Mouse (Mus musculus): Measurements from ENCODE around the gene Mamdc4. TPM values are rescaled to one million over a fixed set of nuclear protein-coding genes. Genes with fewer than 3 reads are reported as not detected.

Mamdc4 gene
- polyA plus RNA-seq, 1 experiment, result 9.7 TPM

GRCm38 (mm10) chr2:25534866-25535182 lies 39.8 kb downstream of the Mamdc4 start:
- no peaks in the 10 kb centered on the region; the same call in 1 of the 2 replicates for H3K4me1 ChIP-seq (ENCODE audit: control insufficient read depth, insufficient read depth, low read length)
- no peak for TF ChIP-seq POLR2A (IDR thresholded peaks at IDR 0.05; ENCODE audit: borderline replicate concordance, control insufficient read depth, low read depth, low read length)
- TF ChIP-seq CTCF (IDR thresholded peaks at IDR 0.05; ENCODE audit: control insufficient read depth, insufficient read depth, low read length), result no peak
- WGBS, result 91% methylated on average over 2 of the region's 2 CpGs
- peak overlapping the region; percentile 26; the same call in 1 of the 2 replicates for H3K27ac ChIP-seq (ENCODE audit: control insufficient read depth, insufficient read depth, low read depth, low read length, poor library complexity)
- H3K4me3 ChIP-seq (replicated peaks; ENCODE audit: control insufficient read depth, low read depth, low read length), result no peak overlapping the region

DNA sequence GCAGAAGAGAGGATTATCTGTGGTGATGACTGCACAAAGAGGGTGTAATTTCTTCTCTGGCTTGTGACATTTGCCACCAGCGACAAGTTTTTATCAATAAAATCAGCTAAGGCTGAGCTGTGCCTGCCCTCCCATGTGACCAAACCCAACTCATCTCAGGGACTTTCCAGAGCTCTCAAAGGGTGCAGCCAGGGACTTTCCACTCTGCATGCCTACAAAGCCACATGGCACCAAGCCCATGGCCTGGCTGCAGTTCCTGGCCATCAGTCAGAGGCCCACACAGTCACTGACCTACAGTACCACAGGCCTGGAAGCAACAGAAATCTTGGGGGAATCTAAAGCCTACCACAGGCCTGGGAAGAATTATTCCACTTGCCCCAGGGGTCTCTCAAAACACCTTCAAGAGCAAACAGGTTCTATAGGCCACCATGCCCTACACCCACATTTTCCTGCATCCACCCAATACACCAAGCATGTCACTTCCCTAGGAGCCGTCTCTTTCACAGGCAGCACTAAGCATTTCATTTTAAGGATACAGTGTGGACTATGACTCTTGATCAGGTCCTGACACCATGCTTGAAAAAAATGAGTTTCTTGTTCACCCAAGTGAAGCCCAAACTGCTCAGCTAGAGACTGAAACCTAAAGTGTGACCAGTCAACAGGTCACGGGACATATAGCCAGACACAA lies 40.3 kb downstream of the Mamdc4 start:
- Histone ChIP-seq H3K4me1 (ENCODE audit: control insufficient read depth, insufficient read depth, low read length) (no peaks in the 10 kb centered on the region; the same call in 1 of the 2 replicates), H3K4me3 (replicated peaks; ENCODE audit: control insufficient read depth, low read depth, low read length) (no peak overlapping the region), H3K27ac (ENCODE audit: control insufficient read depth, insufficient read depth, low read depth, low read length, poor library complexity) (peak overlapping the region; percentile 26; the same call in 1 of the 2 replicates)
- TF ChIP-seq POLR2A (IDR thresholded peaks at IDR 0.05; ENCODE audit: borderline replicate concordance, control insufficient read depth, low read depth, low read length) (no peak), CTCF (IDR thresholded peaks at IDR 0.05; ENCODE audit: control insufficient read depth, insufficient read depth, low read length) (no peak)
- 56% methylated on average over 3 of the region's 3 CpGs for WGBS

- no peak for TF ChIP-seq CTCF (IDR thresholded peaks at IDR 0.05; ENCODE audit: control insufficient read depth, insufficient read depth, low read length)
- no peak for TF ChIP-seq POLR2A (IDR thresholded peaks at IDR 0.05; ENCODE audit: borderline replicate concordance, control insufficient read depth, low read depth, low read length)
- Histone ChIP-seq H3K4me1 (ENCODE audit: control insufficient read depth, insufficient read depth, low read length) (no peaks in the 10 kb centered on the region; the same call in 1 of the 2 replicates), H3K27ac (ENCODE audit: control insufficient read depth, insufficient read depth, low read depth, low read length, poor library complexity) (peak overlapping the region; percentile 63), H3K4me3 (replicated peaks; ENCODE audit: control insufficient read depth, low read depth, low read length) (no peak overlapping the region)
- 91% methylated on average over 2 of the region's 2 CpGs for WGBS
Observed at GRCm38 (mm10) chr2:25533707-25534106, 40.9 kb downstream of the Mamdc4 start.

- H3K4me3 ChIP-seq (replicated peaks; ENCODE audit: control insufficient read depth, low read depth, low read length), result no peak overlapping the region
- no peaks in the 10 kb centered on the region; the same call in 1 of the 2 replicates for H3K4me1 ChIP-seq (ENCODE audit: control insufficient read depth, insufficient read depth, low read length)
- TF ChIP-seq CTCF (IDR thresholded peaks at IDR 0.05; ENCODE audit: control insufficient read depth, insufficient read depth, low read length) (no peak), POLR2A (IDR thresholded peaks at IDR 0.05; ENCODE audit: borderline replicate concordance, control insufficient read depth, low read depth, low read length) (no peak)
- no peak overlapping the region for H3K27ac ChIP-seq (ENCODE audit: control insufficient read depth, insufficient read depth, low read depth, low read length, poor library complexity)
- WGBS, result 80% methylated on average over 9 of the region's 9 CpGs
Observed at GRCm38 (mm10) chr2:25526510-25527302, 47.9 kb downstream of the Mamdc4 start.

Other genes starting within 250 kb of the Mamdc4 start
- gene Man1b1, start 242.5 kb downstream of the Mamdc4 start, polyA plus RNA-seq (2011; ENCODE audit: insufficient read depth, insufficient read length, low replicate concordance, missing spikeins), result 25.9 and 33.0 TPM in 2 replicates
- gene Dpp7, start 218.5 kb downstream of the Mamdc4 start, polyA plus RNA-seq (2011; ENCODE audit: insufficient read depth, insufficient read length, low replicate concordance, missing spikeins), result 22.8 and 29.5 TPM in 2 replicates
- gene Uap1l1, start 209.2 kb downstream of the Mamdc4 start, polyA plus RNA-seq (2011; ENCODE audit: insufficient read depth, insufficient read length, low replicate concordance, missing spikeins), result 20.1 and 62.6 TPM in 2 replicates
- gene Sapcd2, start 202.5 kb downstream of the Mamdc4 start, polyA plus RNA-seq (2011; ENCODE audit: insufficient read depth, insufficient read length, low replicate concordance, missing spikeins), result 13.7 and 27.3 TPM in 2 replicates
- gene Entpd2, start 179.0 kb downstream of the Mamdc4 start, polyA plus RNA-seq (2011; ENCODE audit: insufficient read depth, insufficient read length, low replicate concordance, missing spikeins), result 0.54 TPM in 1 of 2 replicates, not detected in the other
- gene Npdc1, start 175.5 kb downstream of the Mamdc4 start, polyA plus RNA-seq (2011; ENCODE audit: insufficient read depth, insufficient read length, low replicate concordance, missing spikeins), result 3.4 and 22.4 TPM in 2 replicates
- gene Fut7, start 151.6 kb downstream of the Mamdc4 start, polyA plus RNA-seq (2011; ENCODE audit: insufficient read depth, insufficient read length, low replicate concordance, missing spikeins), result 3.4 and 17.9 TPM in 2 replicates
- 5.0 and 15.0 TPM in 2 replicates for gene Abca2, start 146.1 kb downstream of the Mamdc4 start, polyA plus RNA-seq (2011; ENCODE audit: insufficient read depth, insufficient read length, low replicate concordance, missing spikeins)
- not detected in 2 replicates for gene Clic3, start 118.0 kb downstream of the Mamdc4 start, polyA plus RNA-seq (2011; ENCODE audit: insufficient read depth, insufficient read length, low replicate concordance, missing spikeins)
- 42.2 and 114 TPM in 2 replicates for gene Paxx, start 113.8 kb downstream of the Mamdc4 start, polyA plus RNA-seq (2011; ENCODE audit: insufficient read depth, insufficient read length, low replicate concordance, missing spikeins)
- gene Ptgds, start 104.8 kb downstream of the Mamdc4 start, polyA plus RNA-seq (2011; ENCODE audit: insufficient read depth, insufficient read length, low replicate concordance, missing spikeins), result 9.3 TPM in 1 of 2 replicates, not detected in the other
- gene Lcn12, start 80.9 kb downstream of the Mamdc4 start, polyA plus RNA-seq (2011; ENCODE audit: insufficient read depth, insufficient read length, low replicate concordance, missing spikeins), result not detected in 2 replicates
- 18.5 and 30.4 TPM in 2 replicates for gene Fbxw5, start 74.1 kb downstream of the Mamdc4 start, polyA plus RNA-seq (2011; ENCODE audit: insufficient read depth, insufficient read length, low replicate concordance, missing spikeins)
- gene C8g, start 73.1 kb downstream of the Mamdc4 start, polyA plus RNA-seq (2011; ENCODE audit: insufficient read depth, insufficient read length, low replicate concordance, missing spikeins), result 1.6 and 6.2 TPM in 2 replicates
- 14.5 and 22.7 TPM in 2 replicates for gene Traf2, start 27.9 kb downstream of the Mamdc4 start, polyA plus RNA-seq (2011; ENCODE audit: insufficient read depth, insufficient read length, low replicate concordance, missing spikeins)
- 46.6 and 73.8 TPM in 2 replicates for gene Edf1, start 17.0 kb downstream of the Mamdc4 start, polyA plus RNA-seq (2011; ENCODE audit: insufficient read depth, insufficient read length, low replicate concordance, missing spikeins)
- gene Phpt1, start 379 bp upstream of the Mamdc4 start, polyA plus RNA-seq (2011; ENCODE audit: insufficient read depth, insufficient read length, low replicate concordance, missing spikeins), result 12.3 and 16.4 TPM in 2 replicates
- gene Ajm1, start 6.9 kb upstream of the Mamdc4 start, polyA plus RNA-seq (2011; ENCODE audit: insufficient read depth, insufficient read length, low replicate concordance, missing spikeins), result 0.34 and 0.92 TPM in 2 replicates
- gene Rabl6, start 33.7 kb upstream of the Mamdc4 start, polyA plus RNA-seq (2011; ENCODE audit: insufficient read depth, insufficient read length, low replicate concordance, missing spikeins), result 33.4 and 38.2 TPM in 2 replicates
- gene Ccdc183, start 42.8 kb upstream of the Mamdc4 start, polyA plus RNA-seq (2011; ENCODE audit: insufficient read depth, insufficient read length, low replicate concordance, missing spikeins), result not detected in 2 replicates
- 17.3 and 20.9 TPM in 2 replicates for gene Tmem141, start 47.2 kb upstream of the Mamdc4 start, polyA plus RNA-seq (2011; ENCODE audit: insufficient read depth, insufficient read length, low replicate concordance, missing spikeins)
- gene Fcna, start 53.2 kb upstream of the Mamdc4 start, polyA plus RNA-seq (2011; ENCODE audit: insufficient read depth, insufficient read length, low replicate concordance, missing spikeins), result 14.7 and 28.0 TPM in 2 replicates
- gene Lcn8, start 78.3 kb upstream of the Mamdc4 start, polyA plus RNA-seq (2011; ENCODE audit: insufficient read depth, insufficient read length, low replicate concordance, missing spikeins), result not detected in 2 replicates
- gene Lcn5, start 83.1 kb upstream of the Mamdc4 start, polyA plus RNA-seq (2011; ENCODE audit: insufficient read depth, insufficient read length, low replicate concordance, missing spikeins), result not detected in 2 replicates
- not detected in 2 replicates for gene Lcn6, start 101.9 kb upstream of the Mamdc4 start, polyA plus RNA-seq (2011; ENCODE audit: insufficient read depth, insufficient read length, low replicate concordance, missing spikeins)
- gene Lcn10, start 107.9 kb upstream of the Mamdc4 start, polyA plus RNA-seq (2011; ENCODE audit: insufficient read depth, insufficient read length, low replicate concordance, missing spikeins), result not detected in 2 replicates
- not detected in 2 replicates for gene Obp2a, start 125.2 kb upstream of the Mamdc4 start, polyA plus RNA-seq (2011; ENCODE audit: insufficient read depth, insufficient read length, low replicate concordance, missing spikeins)
- gene Bmyc, start 131.9 kb upstream of the Mamdc4 start, polyA plus RNA-seq (2011; ENCODE audit: insufficient read depth, insufficient read length, low replicate concordance, missing spikeins), result 4.1 and 6.7 TPM in 2 replicates
- gene Obp2b, start 162.2 kb upstream of the Mamdc4 start, polyA plus RNA-seq (2011; ENCODE audit: insufficient read depth, insufficient read length, low replicate concordance, missing spikeins), result not detected in 2 replicates
- gene Lcn3, start 190.7 kb upstream of the Mamdc4 start, polyA plus RNA-seq (2011; ENCODE audit: insufficient read depth, insufficient read length, low replicate concordance, missing spikeins), result not detected in 2 replicates
- not detected in 2 replicates for gene Lcn11, start 202.2 kb upstream of the Mamdc4 start, polyA plus RNA-seq (2011; ENCODE audit: insufficient read depth, insufficient read length, low replicate concordance, missing spikeins)
- gene Gm13539, start 207.4 kb upstream of the Mamdc4 start, polyA plus RNA-seq (2011; ENCODE audit: insufficient read depth, insufficient read length, low replicate concordance, missing spikeins), result not detected in 2 replicates
- not detected in 2 replicates for gene Glt6d1, start 241.0 kb upstream of the Mamdc4 start, polyA plus RNA-seq (2011; ENCODE audit: insufficient read depth, insufficient read length, low replicate concordance, missing spikeins)
- gene Lcn9, start 248.3 kb upstream of the Mamdc4 start, polyA plus RNA-seq (2011; ENCODE audit: insufficient read depth, insufficient read length, low replicate concordance, missing spikeins), result not detected in 2 replicates